ENCODE assay signal across 21 mouse cellular contexts in genomic region chr11:74489239-74489638, GRCm38 (mm10).
DNase-seq lines count a peak whose midpoint lies in the region; ATAC-seq and TF ChIP-seq lines count a peak whose summit lies in the region.
"Had no signal": no experiment of that assay in that cellular context is flagged by ENCODE, and none has a peak within 500 bp of the region (broad histone marks: within the 10 kb centered on the region; RNA-seq: fewer than 3 reads in every experiment).

No protein-coding gene starts in this region.

- no peak overlapping the region for H3K4me2 ChIP-seq in kidney, embryonic 15.5 days
- H3K4me2 ChIP-seq in intestine, embryonic 14.5 days (ENCODE audit: low read length) = no peak overlapping the region
- H3K4me2 ChIP-seq in lung, postnatal 0 days (replicated peaks; ENCODE audit: low read depth, low read length) = no peak overlapping the region
- H3K4me2 ChIP-seq in liver, embryonic 11.5 days = no peak overlapping the region
- H3K4me2 ChIP-seq: forebrain, embryonic 13.5 days; heart, embryonic 12.5 days had no signal

- no peak overlapping the region for H3K9ac ChIP-seq in kidney, embryonic 15.5 days
- H3K9ac ChIP-seq in intestine, embryonic 14.5 days (ENCODE audit: low read length) = no peak overlapping the region
- H3K9ac ChIP-seq in lung, postnatal 0 days (replicated peaks; ENCODE audit: low read depth) = no peak overlapping the region
- H3K9ac ChIP-seq in liver, embryonic 11.5 days (ENCODE audit: low read depth, low read length) = no peak overlapping the region
- H3K9ac ChIP-seq: forebrain, embryonic 13.5 days; forebrain, postnatal 0 days; heart, embryonic 12.5 days had no signal

- no peaks in the 10 kb centered on the region for H3K36me3 ChIP-seq in kidney, embryonic 15.5 days
- no peaks in the 10 kb centered on the region for H3K36me3 ChIP-seq in intestine, embryonic 14.5 days (ENCODE audit: control insufficient read depth, insufficient read depth, low read length)
- no peaks in the 10 kb centered on the region for H3K36me3 ChIP-seq in lung, postnatal 0 days (ENCODE audit: insufficient read depth, low read length)
- no peaks in the 10 kb centered on the region for H3K36me3 ChIP-seq in liver, embryonic 11.5 days (ENCODE audit: control insufficient read depth, insufficient read depth, low read length)
- H3K36me3 ChIP-seq: embryonic facial prominence, embryonic 10.5 days; heart, embryonic 12.5 days; hindbrain, embryonic 10.5 days had no signal

- TF ChIP-seq CTCF in lung, postnatal 0 days (IDR thresholded peaks at IDR 0.05) = no peak

- TF ChIP-seq EP300 in lung, postnatal 0 days (IDR thresholded peaks at IDR 0.05) = no peak

- H3K4me3 ChIP-seq in kidney, embryonic 15.5 days (replicated peaks) = no peak overlapping the region
- H3K4me3 ChIP-seq in intestine, embryonic 14.5 days (ENCODE audit: low read depth, low read length) = no peak overlapping the region
- H3K4me3 ChIP-seq in lung, postnatal 0 days (ENCODE audit: low read depth, low read length) = no peak overlapping the region
- no peak overlapping the region for H3K4me3 ChIP-seq in liver, embryonic 11.5 days (ENCODE audit: low read depth, low read length)
- H3K4me3 ChIP-seq: embryonic facial prominence, embryonic 10.5 days; forebrain, embryonic 13.5 days; gastrocnemius, adult 2 months; heart, embryonic 12.5 days; hindbrain, embryonic 10.5 days had no signal

- H3K27me3 ChIP-seq in kidney, embryonic 15.5 days = no peaks in the 10 kb centered on the region
- no peaks in the 10 kb centered on the region for H3K27me3 ChIP-seq in intestine, embryonic 14.5 days (replicated peaks; ENCODE audit: control insufficient read depth, insufficient read depth, low read length)
- H3K27me3 ChIP-seq in lung, postnatal 0 days (replicated peaks; ENCODE audit: insufficient read depth, low read length) = no peaks in the 10 kb centered on the region
- H3K27me3 ChIP-seq in liver, embryonic 11.5 days (replicated peaks; ENCODE audit: control insufficient read depth, insufficient read depth, low read length) = no peaks in the 10 kb centered on the region
- H3K27me3 ChIP-seq: forebrain, embryonic 13.5 days; heart, embryonic 12.5 days had no signal

- peak; percentile 38 for DNase-seq in cerebellum, adult 11-12 months
- no peak for DNase-seq in cerebellum, adult 9-10 months
- no peak for DNase-seq in kidney, adult 18-20 months
- no peak for DNase-seq in intestine, embryonic 14.5 days (ENCODE audit: low spot score)
- DNase-seq in kidney, postnatal 14 days = peak; percentile 33
- DNase-seq in lung, postnatal 0 days (ENCODE audit: low spot score) = no peak
- no peak for DNase-seq in liver, embryonic 11.5 days (ENCODE audit: low spot score)
- DNase-seq: adrenal gland, adult 8-10 months; adrenal gland, postnatal 36 days; B cell, adult 2 months; cerebellum, adult 8-10 months; forebrain, postnatal 0 days; gastrocnemius, adult 2 months; gastrocnemius, postnatal 25 days had no signal

- peak; percentile 61 for ATAC-seq in kidney, embryonic 15.5 days (replicated peaks; ENCODE audit: low FRiP score)
- no peak for ATAC-seq in intestine, embryonic 14.5 days (replicated peaks; ENCODE audit: low FRiP score, low TSS enrichment, low read depth)
- no peak for ATAC-seq in lung, postnatal 0 days
- no peak for ATAC-seq in liver, embryonic 11.5 days (replicated peaks; ENCODE audit: low FRiP score)
- ATAC-seq: CD4-positive, CD25-positive, alpha-beta regulatory T cell, adult 4 months; forebrain, embryonic 13.5 days; forebrain, postnatal 0 days had no signal

- 61% methylated on average over 5 of the region's 5 CpGs for WGBS in kidney, embryonic 15.5 days
- 59% methylated on average over 5 of the region's 5 CpGs for WGBS in intestine, embryonic 14.5 days
- WGBS in lung, postnatal 0 days = 58% methylated on average over 5 of the region's 5 CpGs
- 64% methylated on average over 5 of the region's 5 CpGs for WGBS in liver, embryonic 11.5 days

- peak overlapping the region; percentile 83 for H3K27ac ChIP-seq in kidney, embryonic 15.5 days
- 0 out of 2 replicates have a peak overlapping the region, but pooled peaks have one; percentile 0 for H3K27ac ChIP-seq in intestine, embryonic 14.5 days (ENCODE audit: low read depth)
- no peak overlapping the region for H3K27ac ChIP-seq in lung, postnatal 0 days (ENCODE audit: low read length)
- H3K27ac ChIP-seq in liver, embryonic 11.5 days (ENCODE audit: low read depth, low read length) = no peak overlapping the region
- H3K27ac ChIP-seq: embryonic facial prominence, embryonic 10.5 days; forebrain, embryonic 13.5 days; gastrocnemius, adult 2 months; hindbrain, embryonic 10.5 days had no signal

- H3K4me1 ChIP-seq in kidney, embryonic 15.5 days = peaks cover 40% of the 10 kb centered on the region
- peaks cover 6% of the 10 kb centered on the region for H3K4me1 ChIP-seq in intestine, embryonic 14.5 days (replicated peaks; ENCODE audit: control insufficient read depth, insufficient read depth, low read length)
- peaks cover 10% of the 10 kb centered on the region; the same call in 1 of the 2 replicates for H3K4me1 ChIP-seq in lung, postnatal 0 days (ENCODE audit: insufficient read depth, low read depth, low read length)
- peaks cover 12% of the 10 kb centered on the region for H3K4me1 ChIP-seq in liver, embryonic 11.5 days (replicated peaks; ENCODE audit: control insufficient read depth, insufficient read depth, low read length)
- H3K4me1 ChIP-seq: embryonic facial prominence, embryonic 10.5 days; forebrain, embryonic 13.5 days had no signal

- no peaks in the 10 kb centered on the region for H3K9me3 ChIP-seq in kidney, embryonic 15.5 days (replicated peaks)
- no peaks in the 10 kb centered on the region for H3K9me3 ChIP-seq in intestine, embryonic 14.5 days (ENCODE audit: control insufficient read depth, low read length)
- no peaks in the 10 kb centered on the region for H3K9me3 ChIP-seq in lung, postnatal 0 days (ENCODE audit: low read length)
- no peaks in the 10 kb centered on the region for H3K9me3 ChIP-seq in liver, embryonic 11.5 days (ENCODE audit: control insufficient read depth, low read length)
- H3K9me3 ChIP-seq: embryonic facial prominence, embryonic 10.5 days; forebrain, embryonic 13.5 days; G1E; heart, embryonic 12.5 days; hindbrain, embryonic 10.5 days had no signal

Comparison
In these comparisons a context has a peak if more than half of its experiments do, and no peak if none do; other contexts are left out.
1. DNase-seq: peak in cerebellum, adult 11-12 months (single experiment) and kidney, postnatal 14 days (single experiment); none in cerebellum, adult 9-10 months (single experiment), kidney, adult 18-20 months (single experiment), intestine, embryonic 14.5 days (single experiment), lung, postnatal 0 days (single experiment) and liver, embryonic 11.5 days (single experiment).
2. H3K27ac ChIP-seq: peak in kidney, embryonic 15.5 days (single experiment) and intestine, embryonic 14.5 days (single experiment); none in lung, postnatal 0 days (single experiment) and liver, embryonic 11.5 days (single experiment).